Mouse (Mus musculus) CH12.LX (cell line): ENCODE results near the gene Hacl1. TPM values are rescaled to one million over a fixed set of nuclear protein-coding genes. Genes with fewer than 3 reads are reported as not detected.

Experiments used
- DNase-seq: peaks from one replicate; pipeline ENCODE4 v3.0.0-alpha.2; 2013; ENCODE audit errors: extremely low read depth
- H3K27ac ChIP-seq: 2 replicates; pipeline ENCODE4 v1.5.1; 2012; ENCODE audit warnings: low read depth, mild to moderate bottlenecking, control low read depth, moderate library complexity; ENCODE audit not compliant: insufficient read depth
- H3K27me3 ChIP-seq: replicated peaks from 2 replicates; pipeline ENCODE3; 2012; ENCODE audit warnings: inconsistent platforms
- H3K36me3 ChIP-seq, 2 experiments: replicated peaks in 1 of 2; 2 replicates each; pipeline versions ENCODE3 to v1.6.1; 2012; ENCODE audit warnings: inconsistent platforms in 1 of 2, low read length in 1 of 2, mild to moderate bottlenecking in 1 of 2, mixed read lengths in 1 of 2, moderate library complexity in 1 of 2; ENCODE audit not compliant: control insufficient read depth in 1 of 2, insufficient read depth in 1 of 2
- H3K4me1 ChIP-seq, 2 experiments: 2 replicates each; pipeline ENCODE4 v1.6.1; 2012; ENCODE audit warnings: inconsistent platforms in 1 of 2, moderate library complexity in 1 of 2; ENCODE audit not compliant: insufficient read depth in 2 of 2, control insufficient read depth in 1 of 2
- H3K4me2 ChIP-seq: 2 replicates; pipeline ENCODE4 v1.6.1; 2012; ENCODE audit warnings: low read depth, mild to moderate bottlenecking, control low read depth; ENCODE audit not compliant: poor library complexity, insufficient read depth, severe bottlenecking
- H3K4me3 ChIP-seq, 3 experiments: fragments of 150-350 bp in 1 of 3; sonication (generic) in 1 of 3; replicated peaks in 1 of 3; 2 replicates each; pipeline versions ENCODE3 to v1.5.1; 2011 to 2012; ENCODE audit warnings: low read depth in 2 of 3, low read length in 2 of 3, mild to moderate bottlenecking in 2 of 3, moderate library complexity in 2 of 3, control low read depth in 1 of 3, improper control_type of control experiment in 1 of 3, inconsistent platforms in 1 of 3, mixed read lengths in 1 of 3; ENCODE audit not compliant: poor library complexity in 1 of 3
- H3K79me2 ChIP-seq: replicated peaks from 2 replicates; pipeline ENCODE4 v1.6.1; 2012; ENCODE audit warnings: mild to moderate bottlenecking, moderate library complexity; ENCODE audit not compliant: control insufficient read depth, poor library complexity, insufficient read depth, severe bottlenecking; ENCODE audit errors: extremely low read depth
- H3K9ac ChIP-seq: 2 replicates; pipeline ENCODE4 v1.6.1; 2012; ENCODE audit warnings: low read depth, mild to moderate bottlenecking, control low read depth, moderate library complexity; ENCODE audit not compliant: insufficient read depth
- H3K9me3 ChIP-seq: replicated peaks from 2 replicates; pipeline ENCODE3; 2012; ENCODE audit warnings: low read length, inconsistent platforms, mixed read lengths
- CTCF ChIP-seq, 2 experiments: IDR thresholded peaks in 1 of 2; conservative IDR thresholded peaks in 1 of 2; 2 replicates each; pipeline ENCODE4 v1.5.1; 2011 to 2012; ENCODE audit warnings: low read depth in 2 of 2, low read length in 2 of 2, improper control_type of control experiment in 1 of 2, inconsistent platforms in 1 of 2, mild to moderate bottlenecking in 1 of 2, moderate library complexity in 1 of 2
- ELF1 ChIP-seq: IDR thresholded peaks from 2 replicates; pipeline ENCODE4 v1.6.1; 2014; ENCODE audit warnings: low read depth, mild to moderate bottlenecking, inconsistent platforms, low read length, improper control_type of control experiment
- IRF4 ChIP-seq: IDR thresholded peaks from 2 replicates; pipeline ENCODE4 v1.6.1; 2014; ENCODE audit warnings: low read depth, mild to moderate bottlenecking, inconsistent platforms, low read length, improper control_type of control experiment
- JUN ChIP-seq: IDR thresholded peaks from 2 replicates; pipeline ENCODE4 v1.6.1; 2011; ENCODE audit warnings: low read depth, mild to moderate bottlenecking, low read length, improper control_type of control experiment, moderate library complexity; ENCODE audit not compliant: insufficient read depth
- JUND ChIP-seq: conservative IDR thresholded peaks from 2 replicates; pipeline ENCODE4 v1.6.1; 2011; ENCODE audit warnings: low read depth, low read length, improper control_type of control experiment
- MAX ChIP-seq: IDR thresholded peaks from 2 replicates; pipeline ENCODE4 v1.6.1; 2011; ENCODE audit warnings: low read length, improper control_type of control experiment
- MAZ ChIP-seq: IDR thresholded peaks from 2 replicates; pipeline ENCODE4 v1.6.1; 2012; ENCODE audit warnings: low read depth, mild to moderate bottlenecking, inconsistent platforms, low read length, improper control_type of control experiment, moderate library complexity
- PAX5 ChIP-seq: IDR thresholded peaks from 2 replicates; pipeline ENCODE4 v1.6.1; 2012; ENCODE audit warnings: low read length, inconsistent platforms, mixed read lengths
- RAD21 ChIP-seq: IDR thresholded peaks from 2 replicates; pipeline ENCODE4 v1.6.1; 2011; ENCODE audit warnings: low read depth, mild to moderate bottlenecking, low read length, improper control_type of control experiment, moderate library complexity
- RCOR1 ChIP-seq: conservative IDR thresholded peaks from 2 replicates; pipeline ENCODE4 v1.6.1; 2012; ENCODE audit warnings: low read depth, mild to moderate bottlenecking, inconsistent platforms, low read length, improper control_type of control experiment
- SIN3A ChIP-seq: IDR thresholded peaks from 2 replicates; pipeline ENCODE4 v1.6.1; 2012; ENCODE audit warnings: low read length, improper control_type of control experiment, inconsistent platforms
- SMC3 ChIP-seq: IDR thresholded peaks from 2 replicates; pipeline ENCODE4 v1.6.1; 2011; ENCODE audit warnings: low read depth, low read length, improper control_type of control experiment
- ZC3H11A ChIP-seq: IDR thresholded peaks from 2 replicates; pipeline ENCODE4 v1.6.1; 2012; ENCODE audit warnings: low read depth, mild to moderate bottlenecking, inconsistent platforms, low read length, improper control_type of control experiment
- ZMIZ1 ChIP-seq: IDR thresholded peaks from 2 replicates; pipeline ENCODE4 v1.6.1; 2012; ENCODE audit warnings: low read depth, mild to moderate bottlenecking, inconsistent platforms, low read length, improper control_type of control experiment
- dilution Hi-C: fragments of 300-500 bp; cut with MboI; formaldehyde crosslinking; loops from 2 replicates; pipeline ENCODE4 v1.14.3; 2020; ENCODE audit warnings: low sequenced_read_pairs; ENCODE audit not compliant: extremely low pct_unique_long_range_greater_than_20kb, extremely low pct_ligation_motif_present
- in situ Hi-C: fragments of 300-500 bp; cut with MboI; formaldehyde crosslinking; loops from 3 replicates; pipeline ENCODE4 v1.14.3; 2019; ENCODE audit warnings: low sequenced_read_pairs, low pct_ligation_motif_present, low pct_unique_long_range_greater_than_20kb, mixed read lengths
- polyA plus RNA-seq: library from polyadenylated mRNA; unstranded; fragments of >175 nt; gene quantifications from 2 replicates; pipeline ENCODE4 v1.2.1, GENCODE M21; 2012; ENCODE audit warnings: low read depth; ENCODE audit not compliant: insufficient read length
- total RNA-seq, 2 experiments: library from RNA; depleted of rRNA; stranded (reverse); fragments of 300-350 nt in 1 of 2; fragments of >200 nt in 1 of 2; gene quantifications; 2 replicates each; pipeline ENCODE4 v1.2.3; 2012 to 2014

Hacl1 gene
- total and polyA plus RNA-seq, 3 experiments: 13.6 to 22.6 (median 20.2) TPM

DNA sequence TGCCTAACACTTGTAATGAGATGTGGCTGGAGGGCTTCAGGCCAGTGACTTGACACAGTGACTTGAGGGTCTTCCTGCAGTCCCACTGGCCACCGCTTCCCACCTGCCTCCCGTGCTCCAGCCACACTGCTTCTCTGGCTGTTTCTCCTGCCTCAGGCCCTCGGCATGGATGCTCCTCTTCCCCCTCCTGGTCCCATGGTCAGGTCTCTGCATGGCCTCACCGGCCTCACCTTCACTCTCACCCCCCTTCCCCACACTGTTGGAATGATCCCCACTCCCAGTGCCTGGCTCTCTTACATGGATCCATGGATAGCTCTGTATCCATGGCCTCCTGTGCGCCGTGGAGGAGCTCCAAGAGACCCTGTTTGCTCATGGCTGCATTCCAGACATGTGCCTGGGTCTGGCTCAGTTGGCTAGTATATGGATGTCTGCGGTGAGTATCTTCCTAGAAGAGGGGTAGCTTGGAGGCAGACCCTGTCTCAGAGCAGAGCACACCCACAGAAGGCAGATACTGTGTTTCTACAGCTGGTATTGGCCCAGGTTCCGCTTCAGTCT lies 17.1 kb upstream of the Hacl1 start:
- H3K27me3 ChIP-seq: no peaks in the 10 kb centered on the region
- H3K36me3 ChIP-seq: peaks cover 0 to 8% of the 10 kb centered on the region in 2 experiments
- dilution Hi-C loops (no loop called here), in situ Hi-C loops (loop anchor here (10.0 kb wide), 2 partner anchors 287 to 427 kb away; partner anchors contain the start of genes Dph3 and Oxnad1)
- H3K4me1 ChIP-seq: peaks cover 32 to 96% of the 10 kb centered on the region in 2 experiments
- no peak for DNase-seq
- TF ChIP-seq RCOR1: no peak
- TF ChIP-seq MAX: no peak
- TF ChIP-seq MAZ: no peak
- TF ChIP-seq SIN3A: no peak
- no peak for TF ChIP-seq JUN
- no peak for TF ChIP-seq ZMIZ1
- TF ChIP-seq ZC3H11A: no peak
- no peak for TF ChIP-seq ELF1
- no peak for TF ChIP-seq SMC3
- no peaks in the 10 kb centered on the region; the same call in 1 of the 2 replicates for H3K79me2 ChIP-seq
- H3K9me3 ChIP-seq: no peaks in the 10 kb centered on the region
- H3K4me2 ChIP-seq: no peak overlapping the region
- no peak overlapping the region for H3K9ac ChIP-seq
- H3K27ac ChIP-seq: peak overlapping the region; percentile 2; the same call in 1 of the 2 replicates
- H3K4me3 ChIP-seq: no peak overlapping the region

DNA sequence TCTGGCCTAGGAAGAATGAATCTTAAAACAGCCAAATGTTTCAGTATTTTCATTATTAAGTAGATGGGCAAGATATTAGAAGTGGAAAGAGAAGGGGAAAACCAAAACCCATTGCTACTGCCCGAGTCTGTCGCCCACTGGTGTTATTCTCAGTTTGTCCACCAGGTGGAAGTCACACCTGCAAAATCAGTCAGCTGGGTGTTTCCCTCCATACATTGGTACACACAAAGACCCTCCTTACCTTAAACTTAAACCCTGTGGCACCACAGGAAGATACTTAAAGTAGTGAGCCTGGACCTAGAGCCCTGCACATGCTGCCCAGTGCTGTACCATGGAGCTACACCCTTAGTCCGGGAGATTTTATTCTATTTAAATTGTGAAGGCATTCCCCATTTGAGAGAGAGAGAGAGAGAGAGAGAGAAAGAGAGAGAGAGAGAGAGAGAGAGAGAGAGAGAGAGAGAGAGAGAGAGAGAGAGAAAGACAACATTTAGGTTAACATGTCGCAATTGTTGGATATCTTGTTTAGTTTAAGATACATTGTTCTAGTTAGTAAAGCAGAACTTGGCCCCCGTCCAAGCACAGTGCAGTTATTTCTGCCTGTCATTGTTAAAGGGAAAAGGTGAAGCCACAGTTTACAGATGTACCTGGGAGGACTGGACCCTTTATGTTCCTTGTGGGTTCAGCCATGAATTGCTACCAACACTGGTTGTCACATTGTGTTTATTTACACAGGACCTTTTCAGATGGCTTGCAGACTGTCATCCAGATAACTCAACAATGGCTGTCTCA lies 16.0 kb upstream of the Hacl1 start:
- dilution Hi-C loops: no loop called here
- no peaks in the 10 kb centered on the region for H3K9me3 ChIP-seq
- peaks cover 34 to 96% of the 10 kb centered on the region in 2 experiments for H3K4me1 ChIP-seq
- DNase-seq: peak; percentile 77
- H3K36me3 ChIP-seq: peaks cover 0 to 7% of the 10 kb centered on the region in 2 experiments
- in situ Hi-C loops: loop anchor here (10.0 kb wide), 2 partner anchors 288 to 428 kb away; partner anchors contain the start of genes Dph3 and Oxnad1
- no peak overlapping the region for H3K27ac ChIP-seq
- H3K4me2 ChIP-seq: no peak overlapping the region
- TF ChIP-seq PAX5: no peak
- TF ChIP-seq CTCF (conservative IDR thresholded peaks at IDR 0.05 in 1 of 2, IDR thresholded peaks at IDR 0.05 in 1 of 2; ENCODE audit: low read depth in 2 of 2, low read length in 2 of 2): peak; percentile 93 to 95
- peak; percentile 98 for TF ChIP-seq RAD21
- 0 out of 2 replicates have a peak, but pooled peaks have one; percentile 16 for TF ChIP-seq JUND
- TF ChIP-seq IRF4: no peak
- peak; percentile 96 for TF ChIP-seq SMC3
- TF ChIP-seq ZC3H11A: peak; percentile 79
- H3K27me3 ChIP-seq: no peaks in the 10 kb centered on the region
- H3K4me3 ChIP-seq: no peak overlapping the region
- H3K79me2 ChIP-seq: no peaks in the 10 kb centered on the region; the same call in 1 of the 2 replicates
- H3K9ac ChIP-seq: no peak overlapping the region
